Mouse (Mus musculus): Measurements from ENCODE around the gene Trim14.

Trim14 gene

GRCm38 (mm10) chr4:46526798-46527557, 9.0 kb downstream of the Trim14 start:
- DNase-seq = no peak

- no peak for DNase-seq
Measured at GRCm38 (mm10) chr4:46526226-46526625, 9.7 kb downstream of the Trim14 start.

DNA sequence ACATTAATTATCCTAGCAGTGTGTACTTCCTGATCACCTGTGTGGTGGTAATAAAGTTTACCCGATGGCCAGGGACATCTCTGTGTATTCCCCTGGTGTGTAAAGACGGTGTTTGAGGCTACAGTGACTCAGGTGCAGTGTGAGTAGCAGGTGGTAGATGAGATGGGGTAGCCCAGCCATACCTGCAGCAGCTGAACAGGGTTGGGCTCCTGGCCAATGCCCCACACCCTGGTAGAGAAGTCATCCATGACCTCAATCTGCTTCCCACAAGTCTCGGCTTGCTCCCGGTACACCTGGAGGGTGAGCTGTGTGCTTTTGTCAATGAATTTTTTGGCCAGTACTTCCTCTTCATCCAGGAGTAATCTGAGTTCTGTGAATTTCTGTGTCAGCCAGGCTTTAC, 12.6 kb downstream of the Trim14 start:
- no peak for DNase-seq

DNA sequence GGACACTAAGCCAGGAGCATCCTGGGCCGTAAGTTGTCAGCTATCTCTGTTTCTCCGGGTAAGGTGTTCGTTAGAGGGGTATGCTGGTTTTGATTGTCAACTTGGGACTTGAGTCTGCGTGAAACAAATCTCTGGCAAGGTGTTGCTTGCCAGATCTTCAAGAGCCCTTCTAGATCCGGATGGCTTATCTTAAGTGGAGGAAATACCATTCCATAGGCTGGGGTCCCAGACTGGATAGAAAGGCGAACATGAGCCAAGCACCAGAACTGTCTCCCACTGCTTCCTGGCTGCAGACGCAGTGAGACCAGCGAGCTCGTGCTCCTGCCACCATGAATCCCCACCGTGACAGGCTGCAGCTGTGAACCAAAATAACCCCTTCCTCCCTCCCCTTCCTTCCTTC, 14.5 kb downstream of the Trim14 start:
- no peak for DNase-seq

- no peak for DNase-seq
Measured at GRCm38 (mm10) chr4:46520491-46520890, 15.4 kb downstream of the Trim14 start.

DNA sequence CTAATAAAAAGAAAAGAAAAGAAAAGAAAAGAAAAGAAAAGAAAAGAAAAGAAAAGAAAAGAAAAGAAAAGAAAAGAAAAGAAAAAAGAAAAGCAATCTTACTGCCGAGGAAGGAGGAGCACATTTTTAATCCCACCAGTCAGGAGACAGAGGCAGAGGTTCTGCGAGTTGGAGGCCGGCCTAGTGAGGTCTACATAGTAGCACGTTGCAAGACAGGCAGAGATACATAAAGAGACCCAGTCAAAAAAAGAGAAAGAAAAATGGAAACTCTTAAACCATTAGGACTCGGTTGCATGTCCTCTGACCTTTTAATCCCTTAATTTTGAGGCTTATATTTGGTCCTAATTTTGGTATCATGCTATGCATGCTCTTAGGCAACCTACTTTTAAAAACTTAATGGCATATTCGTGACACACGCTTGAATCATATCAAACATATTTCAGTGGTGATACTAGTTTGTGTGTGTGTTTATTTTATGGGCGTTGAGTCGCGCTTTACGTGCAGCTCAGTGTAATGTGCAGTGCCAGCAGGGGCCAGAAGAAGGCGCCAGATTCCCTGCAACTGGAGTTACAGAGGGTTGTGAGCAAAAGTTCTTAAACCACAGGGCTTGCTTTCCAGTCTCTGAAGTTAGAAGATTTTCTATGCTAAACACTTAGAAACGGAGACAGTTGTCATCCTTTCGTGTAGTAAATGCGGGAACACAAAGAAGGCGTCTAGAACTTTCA, 28.0 kb downstream of the Trim14 start:
- peak; percentile 72 for DNase-seq

- DNase-seq = peak; percentile 92
Measured at GRCm38 (mm10) chr4:46506801-46507610, 28.9 kb downstream of the Trim14 start.

DNA sequence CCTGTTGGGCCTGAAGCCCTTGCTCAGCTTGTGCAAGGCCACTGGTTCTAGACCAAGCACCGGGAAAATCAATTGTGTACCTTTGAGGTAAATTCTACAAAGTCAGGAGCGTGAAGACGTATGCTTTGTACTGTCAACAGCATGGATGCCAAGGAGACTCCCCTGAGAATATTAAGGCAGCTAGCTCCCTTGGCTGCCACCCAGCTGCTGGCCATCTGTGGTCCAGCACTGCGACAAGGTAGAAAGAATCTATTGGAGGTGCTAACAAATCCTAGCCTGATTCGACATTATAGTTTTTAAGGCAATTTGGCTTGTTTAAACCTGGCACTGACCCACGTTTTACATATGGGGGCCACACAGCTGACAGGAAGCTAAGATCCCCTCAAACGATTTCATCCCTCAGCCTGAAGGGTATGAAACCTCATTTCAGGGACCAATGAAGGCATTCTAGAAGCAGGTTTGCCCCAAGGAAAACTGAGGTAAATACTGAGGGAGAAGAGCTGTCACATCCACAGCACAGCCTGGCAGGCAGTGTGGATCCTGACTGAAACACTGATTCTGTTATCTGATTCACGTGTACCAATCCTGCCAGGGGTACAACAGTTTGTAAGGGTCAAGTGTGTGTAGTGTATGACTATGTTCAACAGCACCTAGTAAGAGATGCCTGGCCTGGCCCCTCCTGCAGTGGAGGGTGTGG, 30.4 kb downstream of the Trim14 start:
- peak; percentile 50 for DNase-seq

- DNase-seq = no peak
Measured at GRCm38 (mm10) chr4:46503881-46504280, 32.1 kb downstream of the Trim14 start.

DNA sequence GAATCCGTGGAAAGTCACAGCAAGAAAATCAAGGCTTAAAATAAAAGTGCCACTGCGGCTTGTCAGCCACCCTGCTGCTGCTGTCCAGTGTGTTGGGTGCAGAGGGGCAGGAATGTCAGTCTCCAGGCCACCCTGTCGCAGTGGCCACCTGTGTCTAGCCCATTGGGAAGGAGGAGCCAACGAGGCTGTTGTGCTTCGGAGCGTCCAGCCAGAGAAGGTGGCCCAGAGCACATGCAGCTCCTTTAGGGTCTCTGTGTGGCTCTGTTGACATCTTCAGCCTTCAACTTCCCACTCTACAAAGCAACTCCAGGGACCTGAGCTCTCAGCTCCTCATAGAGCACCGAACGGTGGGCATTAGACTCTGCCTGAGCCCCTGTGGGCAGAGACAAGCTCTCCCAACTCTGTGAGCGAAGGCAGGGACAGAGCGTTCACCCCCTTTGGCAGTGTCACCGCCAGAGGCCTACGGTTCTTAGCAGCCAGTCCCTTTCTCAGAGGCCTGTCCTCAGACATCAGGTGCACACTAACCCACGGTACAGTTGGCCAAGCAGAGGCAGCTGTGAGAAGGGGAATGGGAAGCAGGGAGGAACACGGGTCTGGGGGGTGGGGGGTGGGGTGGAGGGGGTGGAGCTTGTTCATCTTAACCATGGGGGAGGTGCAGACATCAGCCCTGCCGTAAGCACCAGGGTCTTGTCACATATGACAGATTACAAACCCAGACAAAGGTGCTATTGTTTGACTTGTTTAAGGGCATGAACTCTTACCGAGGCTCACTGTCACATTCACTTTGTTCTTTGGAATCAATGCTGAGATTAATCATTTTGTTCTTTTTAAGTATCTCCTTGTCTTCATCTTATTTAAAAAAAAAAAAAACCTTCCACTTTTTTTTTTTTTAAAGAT, 33.1 kb downstream of the Trim14 start:
- no peak for DNase-seq

DNA sequence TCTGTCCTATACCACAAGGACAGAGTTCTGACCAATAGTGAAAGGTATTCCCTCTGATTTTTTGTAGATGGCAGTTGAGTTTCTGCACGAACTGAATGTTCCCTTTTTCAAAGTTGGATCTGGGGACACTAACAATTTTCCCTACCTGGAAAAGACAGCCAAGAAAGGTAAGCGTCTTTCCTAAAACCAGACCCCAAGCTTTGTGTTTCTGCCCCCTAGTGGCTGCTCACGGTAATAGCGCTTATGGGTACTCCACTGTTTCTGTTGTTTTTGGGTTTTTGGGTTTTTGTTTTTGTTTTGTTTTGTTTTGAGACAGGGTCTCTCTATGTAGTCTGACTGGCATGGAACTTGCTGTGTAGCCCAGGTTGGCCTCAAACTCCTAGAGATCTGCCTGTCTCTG, 37.0 kb downstream of the Trim14 start:
- peak; percentile 52 for DNase-seq

DNA sequence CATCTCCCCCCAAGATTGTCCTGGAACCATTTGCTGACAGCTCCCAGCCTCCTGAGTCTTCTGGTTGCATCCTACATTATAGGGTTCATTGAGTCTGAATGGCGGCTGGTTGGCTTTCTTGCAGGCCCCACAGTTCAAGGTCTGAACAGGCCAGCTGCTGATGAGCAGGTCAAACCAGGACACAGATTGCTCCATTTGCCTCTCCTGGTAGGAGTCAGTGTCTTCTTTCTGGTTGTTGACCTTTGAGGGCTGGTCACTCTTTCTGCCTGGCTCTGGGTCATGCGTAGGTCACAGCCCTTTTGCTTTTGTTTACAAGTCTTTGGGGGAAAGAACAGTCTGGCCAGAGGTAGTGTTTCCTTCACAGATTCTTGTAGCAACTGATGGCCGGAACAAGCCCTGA, 37.4 kb downstream of the Trim14 start:
- no peak for DNase-seq

DNA sequence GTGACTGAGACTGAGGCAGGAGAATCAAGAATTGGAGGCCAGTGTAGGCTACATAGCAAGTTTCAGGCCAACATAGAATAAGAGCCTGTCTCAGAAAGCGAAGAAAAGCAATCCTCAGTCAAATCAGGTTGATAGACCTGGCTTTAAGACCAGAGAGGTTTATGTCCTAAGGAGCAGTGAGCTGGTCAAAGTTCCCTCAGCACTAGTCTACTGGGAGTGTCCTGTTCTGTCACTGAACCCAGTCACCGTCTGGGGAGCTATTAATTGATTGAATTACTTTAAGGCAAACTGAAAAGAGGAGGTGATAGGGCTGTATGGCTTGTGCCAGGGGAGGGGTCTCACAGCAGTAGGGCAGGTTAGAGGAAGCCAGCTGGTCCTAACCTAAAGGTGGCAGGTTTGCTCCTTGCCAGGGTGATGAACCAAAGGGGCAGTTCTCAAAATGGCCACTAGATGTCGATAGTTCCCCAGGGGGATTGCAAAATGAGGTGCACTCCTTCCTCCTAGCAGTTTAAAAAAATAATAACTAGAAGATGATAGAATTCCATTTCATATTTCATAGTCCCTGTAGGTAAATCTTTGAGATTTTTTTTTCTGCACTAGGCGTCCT, 38.6 kb downstream of the Trim14 start:
- peak; percentile 66 for DNase-seq

DNA sequence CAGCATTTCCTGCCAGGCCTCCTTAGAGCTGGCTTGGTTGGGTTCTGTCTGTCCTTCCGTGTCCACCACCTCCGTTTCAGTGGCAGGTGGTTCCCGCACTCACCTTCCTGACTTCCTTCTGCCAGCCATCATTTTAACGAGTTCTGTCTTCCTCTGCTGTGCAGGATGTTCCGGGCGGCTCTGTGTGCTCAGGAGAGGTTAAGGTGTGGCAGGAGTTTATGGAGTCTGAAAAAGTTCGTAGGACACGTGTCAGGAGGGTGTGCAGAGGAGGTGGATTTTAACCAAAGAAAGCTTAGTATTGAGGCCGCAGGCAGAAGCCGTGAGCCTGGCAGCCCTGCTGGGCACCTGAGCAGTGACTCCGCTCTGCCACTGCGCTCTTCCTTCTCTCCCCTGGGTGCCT, 40.4 kb downstream of the Trim14 start:
- no peak for DNase-seq

GRCm38 (mm10) chr4:46493071-46493470, 42.9 kb downstream of the Trim14 start:
- DNase-seq = no peak

DNA sequence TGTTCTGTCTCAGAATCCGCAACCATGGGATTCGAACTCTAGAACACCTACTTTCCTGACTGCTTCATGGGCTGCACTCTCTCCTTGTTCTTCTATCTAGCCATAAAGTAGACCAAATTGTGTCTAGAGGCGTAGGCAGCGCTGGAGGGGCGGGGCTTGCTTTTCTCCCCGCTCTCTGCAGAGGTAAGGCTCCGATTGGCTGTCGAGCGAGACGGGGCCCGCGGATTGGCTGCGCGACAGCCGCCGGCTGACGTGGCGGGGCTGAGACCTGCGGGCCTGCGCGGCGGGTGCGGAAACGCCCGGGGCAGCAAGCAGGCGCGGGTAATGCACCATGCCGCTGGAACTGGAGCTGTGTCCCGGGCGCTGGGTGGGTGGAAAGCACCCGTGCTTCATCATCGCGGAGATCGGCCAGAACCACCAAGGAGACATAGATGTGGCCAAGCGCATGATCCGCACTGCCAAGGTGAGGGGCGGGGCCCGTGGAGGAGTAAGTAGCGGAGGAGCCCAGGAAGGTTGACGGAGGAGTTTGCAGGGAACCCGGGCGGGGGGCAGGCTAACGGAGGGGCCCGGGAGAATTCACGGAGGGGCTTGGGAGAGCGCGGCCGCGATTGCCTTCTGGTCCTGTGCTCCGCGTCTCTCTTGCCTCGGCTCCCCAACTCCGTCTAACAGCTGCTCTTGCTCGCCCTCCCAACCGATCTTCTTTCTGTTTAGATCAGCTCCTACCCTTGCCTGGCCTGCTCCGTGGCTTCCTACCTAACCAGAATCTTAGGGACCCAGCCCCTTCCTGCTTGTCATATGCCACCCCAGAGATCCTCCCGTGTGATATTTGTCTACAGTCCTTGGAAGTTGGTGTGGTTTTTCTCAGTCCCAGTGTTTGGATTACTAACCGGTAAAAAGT, 46.7 kb downstream of the Trim14 start, which contains the start of gene Nans:
Nans (plus strand) TSS at position 221 of the 898 bp plus-strand sequence.
- peak; percentile 95 for DNase-seq

GRCm38 (mm10) chr4:46487348-46487747, 48.6 kb downstream of the Trim14 start:
- DNase-seq = peak; percentile 50

- no peak for DNase-seq
Measured at GRCm38 (mm10) chr4:46485696-46486417, 50.1 kb downstream of the Trim14 start.

DNA sequence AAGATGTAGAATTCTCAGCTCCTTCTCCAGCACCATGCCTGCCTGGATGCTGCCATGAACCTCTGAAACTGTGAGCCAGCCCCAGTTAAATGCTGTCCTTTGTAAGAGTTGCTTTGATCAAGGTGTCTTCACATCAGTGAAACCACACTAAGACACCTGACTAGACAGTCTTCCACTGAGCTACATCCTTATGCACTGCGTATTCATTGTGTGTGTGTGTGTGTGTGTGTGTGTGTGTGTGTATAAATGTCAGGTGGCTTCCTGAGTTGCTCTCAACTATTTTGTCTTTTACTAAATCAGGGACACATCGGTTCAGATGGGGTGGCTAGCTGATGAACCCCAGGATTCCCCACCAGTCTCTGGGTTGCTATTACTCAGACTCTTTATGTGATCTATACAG, 56.9 kb downstream of the Trim14 start:
- DNase-seq = no peak

DNA sequence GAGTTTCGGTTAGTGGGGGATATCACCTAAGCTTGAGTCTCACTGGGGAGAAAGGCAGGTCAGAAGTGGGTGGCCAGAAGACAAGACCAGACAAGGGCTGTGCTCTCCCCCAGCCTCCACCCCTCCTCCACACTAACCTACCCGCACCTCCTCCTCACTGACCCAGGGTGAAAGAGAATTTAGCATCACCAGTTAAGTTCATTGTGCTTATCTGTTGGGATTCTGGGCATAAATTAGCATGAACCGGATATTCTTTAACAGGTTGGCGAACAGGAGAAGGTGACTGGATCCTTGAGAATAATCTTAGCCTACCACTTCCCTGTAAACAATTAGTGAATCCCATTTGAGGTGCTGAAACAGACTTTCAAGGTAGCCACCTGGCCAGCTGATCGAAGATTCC, 60.8 kb downstream of the Trim14 start:
- DNase-seq = no peak
